Mouse (Mus musculus): ENCODE measurements around the gene Pigt.

- TF ChIP-seq CTCF (IDR thresholded peaks at IDR 0.05; ENCODE audit: low read depth) (no peak), EP300 (optimal IDR thresholded peaks at IDR 0.05) (no peak)
Measured at GRCm38 (mm10) chr2:164528557-164528956, 31.2 kb downstream of the Pigt start.

All from stomach, postnatal 0 days (tissue).